ENCODE assay signal across 9 mouse cellular contexts in the genomic region with DNA sequence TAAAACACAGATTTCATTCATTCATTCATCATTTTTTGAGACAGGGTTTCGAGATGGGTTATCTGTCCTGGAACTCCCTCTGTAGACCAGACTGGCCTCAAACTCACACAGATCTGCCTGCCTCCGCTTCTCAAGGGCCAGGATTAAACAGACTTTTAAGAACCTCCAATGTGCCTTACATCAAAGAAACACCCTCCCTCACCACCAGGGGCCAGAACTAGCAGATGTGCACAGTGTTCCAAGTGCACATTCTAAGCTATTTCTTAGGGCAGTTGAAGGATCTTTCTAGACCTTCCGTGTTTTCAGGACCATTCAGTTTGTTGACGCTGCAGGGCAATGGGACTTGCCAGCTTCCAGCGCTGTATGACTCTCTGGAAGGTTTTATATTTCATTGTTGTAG.
DNase-seq lines count a peak whose midpoint lies in the region; ATAC-seq and TF ChIP-seq lines count a peak whose summit lies in the region.
"Had no signal": no experiment of that assay in that cellular context is flagged by ENCODE, and none has a peak within 500 bp of the region (broad histone marks: within the 10 kb centered on the region; RNA-seq: fewer than 3 reads in every experiment).

No protein-coding gene starts in this region.

- intact Hi-C loops in gastrocnemius, adult 2 months (cut with DNase I), result no loop called here

- no peak for DNase-seq in gastrocnemius, adult 2 months
- no peak for DNase-seq in gastrocnemius, adult 18-20 months (ENCODE audit: low spot score)
- peak; percentile 56 for DNase-seq in lung, embryonic 14.5 days
- DNase-seq in lung, postnatal 4 days, result no peak
- no peak for DNase-seq in left cerebral cortex, adult 8-10 months (ENCODE audit: low spot score in 2 of 2)
- no peak for DNase-seq in lung, adult 2 months

- TF ChIP-seq POLR2A in lung, adult 2 months (IDR thresholded peaks at IDR 0.05; ENCODE audit: borderline replicate concordance, extremely low read depth, low read depth, low read length), result no peak

- WGBS in lung, embryonic 14.5 days, result 50% methylated on average over 5 of the region's 5 CpGs
- WGBS in lung, adult 2 months, result 54% methylated on average over 5 of the region's 5 CpGs

- no peak overlapping the region for H3K9ac ChIP-seq in lung, embryonic 14.5 days
- H3K9ac ChIP-seq: embryonic facial prominence, embryonic 12.5 days had no signal

- no peak overlapping the region for H3K4me3 ChIP-seq in gastrocnemius, adult 2 months
- H3K4me3 ChIP-seq in lung, embryonic 14.5 days (ENCODE audit: low read depth, low read length), result no peak overlapping the region
- no peak overlapping the region for H3K4me3 ChIP-seq in lung, adult 2 months (replicated peaks; ENCODE audit: extremely low read depth, low read depth, low read length)
- H3K4me3 ChIP-seq: embryonic facial prominence, embryonic 12.5 days had no signal

- no peak overlapping the region; the same call in 1 of the 2 replicates for H3K4me2 ChIP-seq in lung, embryonic 14.5 days

- no peaks in the 10 kb centered on the region for H3K27me3 ChIP-seq in lung, embryonic 14.5 days (ENCODE audit: insufficient read depth, low read length)
- H3K27me3 ChIP-seq: embryonic facial prominence, embryonic 12.5 days had no signal

- ATAC-seq in lung, embryonic 14.5 days (ENCODE audit: insufficient read depth), result no peak
- peak; percentile 58 for ATAC-seq in activated CD4-positive, CD25-positive, alpha-beta regulatory T cell, adult 4 months
- ATAC-seq in monocyte, adult 5-6 weeks (replicated peaks; ENCODE audit: insufficient number of reproducible peaks, low FRiP score, low TSS enrichment, poor library complexity, severe bottlenecking), result 0 out of 2 replicates have a peak, but pooled peaks have one; percentile 16

- H3K36me3 ChIP-seq in lung, embryonic 14.5 days (ENCODE audit: insufficient read depth), result no peaks in the 10 kb centered on the region
- H3K36me3 ChIP-seq: embryonic facial prominence, embryonic 12.5 days had no signal

- H3K27ac ChIP-seq in gastrocnemius, adult 2 months, result no peak overlapping the region
- no peak overlapping the region for H3K27ac ChIP-seq in lung, embryonic 14.5 days (ENCODE audit: low read depth)
- H3K27ac ChIP-seq: embryonic facial prominence, embryonic 12.5 days had no signal

- TF ChIP-seq CTCF in gastrocnemius, adult 2 months (IDR thresholded peaks at IDR 0.05), result 0 out of 2 replicates have a peak, but pooled peaks have one; percentile 4
- TF ChIP-seq CTCF in lung, embryonic 14.5 days (IDR thresholded peaks at IDR 0.05; ENCODE audit: low read depth), result peak; percentile 66
- TF ChIP-seq CTCF in lung, adult 2 months (IDR thresholded peaks at IDR 0.05; ENCODE audit: insufficient read depth, low read length), result no peak

- H3K4me1 ChIP-seq in lung, embryonic 14.5 days (ENCODE audit: insufficient read depth), result peaks cover 5% of the 10 kb centered on the region
- no peaks in the 10 kb centered on the region; the same call in 1 of the 2 replicates for H3K4me1 ChIP-seq in lung, adult 2 months (ENCODE audit: control insufficient read depth, insufficient read depth, low read length)

- no peaks in the 10 kb centered on the region for H3K9me3 ChIP-seq in lung, embryonic 14.5 days (ENCODE audit: low read depth, low read length)
- H3K9me3 ChIP-seq: embryonic facial prominence, embryonic 12.5 days had no signal
